Mouse (Mus musculus): ENCODE results near the gene Lnp1.

DNA sequence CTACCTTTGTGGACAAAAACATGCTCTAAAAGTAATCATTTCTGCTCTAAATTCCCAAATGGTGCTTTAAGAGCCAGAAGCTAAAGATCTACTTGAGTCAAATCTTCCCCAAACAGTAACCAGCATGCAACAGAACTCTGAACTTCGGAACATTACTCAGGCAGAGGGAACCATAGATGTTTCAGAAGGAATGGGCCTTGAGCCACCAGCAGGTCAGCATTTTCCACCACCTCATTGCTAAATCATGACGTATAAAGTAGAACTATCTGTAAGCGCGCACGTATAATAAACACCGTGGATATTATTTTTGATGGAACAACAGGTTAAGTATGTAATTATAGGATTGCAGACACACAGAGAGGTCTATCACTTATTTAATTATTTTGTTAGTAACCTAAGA is 43.0 kb downstream of the Lnp1 start:
- TF ChIP-seq POLR2A (IDR thresholded peaks at IDR 0.05; ENCODE audit: low read depth, low read length): no peak
- no peak for TF ChIP-seq CTCF (conservative IDR thresholded peaks at IDR 0.05 in 1 of 2, IDR thresholded peaks at IDR 0.05 in 1 of 2; ENCODE audit: low read depth in 2 of 2, low read length in 2 of 2)
- TF ChIP-seq TBP (conservative IDR thresholded peaks at IDR 0.05; ENCODE audit: low read depth, low read length): no peak
- no peak for TF ChIP-seq POLR2AphosphoS2 (IDR thresholded peaks at IDR 0.05; ENCODE audit: low read depth, low read length)
- TF ChIP-seq BHLHE40 (IDR thresholded peaks at IDR 0.05; ENCODE audit: low read depth, low read length): no peak
- TF ChIP-seq RAD21 (IDR thresholded peaks at IDR 0.05; ENCODE audit: low read depth, low read length): no peak
- no peak for TF ChIP-seq UBTF (IDR thresholded peaks at IDR 0.05; ENCODE audit: low read depth, low read length)
- no peak for TF ChIP-seq HCFC1 (IDR thresholded peaks at IDR 0.05; ENCODE audit: low read depth, low read length)
- no peak for TF ChIP-seq E2F4 (IDR thresholded peaks at IDR 0.05; ENCODE audit: insufficient replicate concordance, low read depth, low read length)
